Mouse (Mus musculus): ENCODE measurements around the gene Prss16. TPM values are rescaled to one million over a fixed set of nuclear protein-coding genes. Genes with fewer than 3 reads are reported as not detected.
"Not testable (repeated sequence)": the region's sequence is repeated elsewhere in the genome, so short reads cannot be mapped to it uniquely, and the experiment has no call there.

The Prss16 gene
- 0.09 and 167 TPM in 2 replicates for polyA plus RNA-seq (2015; fragmentation: Nextera tagmentation; extraction: Ambion mirVana)

DNA sequence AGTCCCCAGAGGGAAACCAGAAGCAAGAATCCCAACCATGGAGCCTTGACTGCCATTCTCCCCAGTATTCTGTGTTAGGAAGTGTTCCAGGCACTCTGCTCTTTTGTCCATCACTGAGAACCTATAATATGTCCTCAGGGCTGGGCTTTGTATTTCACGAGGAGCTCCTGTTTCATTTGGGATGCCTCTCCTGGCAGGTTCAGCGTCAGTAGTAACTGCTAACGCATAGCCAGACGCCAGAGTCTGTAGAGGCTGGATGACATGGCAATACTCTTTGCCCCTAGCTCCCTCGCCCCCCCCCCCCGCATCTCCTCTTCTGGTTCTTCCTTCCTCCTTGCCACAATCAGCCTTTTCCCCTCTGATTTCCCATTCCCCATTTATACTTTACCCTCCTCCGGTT, at the start of gene Prss16:
Gene Prss16, minus strand, starts transcription at position 101 of the 400 bp plus-strand sequence.
- H3K4me1 ChIP-seq, result peaks cover 17% of the 10 kb centered on the region
- no peaks in the 10 kb centered on the region for H3K9me3 ChIP-seq (replicated peaks)
- no peak within 1 kb of the TSS for H3K9ac ChIP-seq (replicated peaks)
- no peak within 1 kb of the TSS for H3K4me3 ChIP-seq (replicated peaks)
- WGBS, result 23% methylated on average over 6 of the region's 7 CpGs
- no peaks in the 10 kb centered on the region for H3K36me3 ChIP-seq
- no peak for ATAC-seq (ENCODE audit: low FRiP score)
- H3K4me2 ChIP-seq, result no peak within 1 kb of the TSS
- H3K27me3 ChIP-seq (replicated peaks), result peaks cover 92% of the 10 kb centered on the region
- H3K27ac ChIP-seq (replicated peaks), result no peak within 1 kb of the TSS

DNA sequence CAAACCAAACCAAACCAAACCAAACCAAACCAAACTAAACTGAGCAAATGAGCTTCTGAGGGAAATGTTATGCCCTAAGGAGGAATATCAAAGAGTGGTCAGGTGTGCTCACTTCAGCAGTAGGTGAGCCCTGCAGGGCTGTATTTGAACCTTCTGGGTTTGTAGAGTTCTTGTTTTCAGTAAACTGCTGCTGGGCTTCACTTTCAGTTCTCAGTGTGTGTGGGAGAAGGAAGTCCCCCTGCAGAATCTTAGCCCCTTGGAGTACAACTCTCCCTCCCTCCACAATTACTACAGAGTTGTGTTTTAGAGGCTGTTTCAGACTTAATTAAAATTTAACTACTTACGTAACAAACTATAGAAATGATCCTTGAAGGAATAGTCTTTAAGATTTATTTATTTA, 44.2 kb upstream of the Prss16 start:
- Histone ChIP-seq H3K9ac (replicated peaks) (no peak overlapping the region), H3K4me2 (no peak overlapping the region), H3K27me3 (replicated peaks) (no peaks in the 10 kb centered on the region), H3K27ac (replicated peaks) (no peak overlapping the region), H3K9me3 (replicated peaks) (no peaks in the 10 kb centered on the region), H3K4me1 (peaks cover 4% of the 10 kb centered on the region; the same call in 1 of the 2 replicates), H3K36me3 (no peaks in the 10 kb centered on the region), H3K4me3 (replicated peaks) (no peak overlapping the region)
- WGBS, result 98% methylated on average over 1 of the region's 1 CpGs
- ATAC-seq (ENCODE audit: low FRiP score), result no peak

DNA sequence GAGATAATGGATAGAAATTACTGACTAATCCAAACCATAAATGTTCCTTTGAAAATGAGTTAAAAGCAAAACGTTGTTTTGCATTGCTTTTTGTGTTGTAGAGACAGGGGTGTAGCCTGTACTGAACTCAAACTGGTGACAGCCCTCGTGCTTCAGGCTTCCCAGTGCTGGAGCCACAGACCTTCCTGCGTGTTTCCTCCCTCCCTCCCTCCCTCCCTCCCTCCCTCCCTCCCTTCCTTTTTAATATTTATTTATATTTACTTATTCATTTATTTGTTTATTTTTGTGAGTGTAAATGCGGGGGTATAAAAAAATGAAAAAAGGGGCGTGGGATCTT, 41.9 kb upstream of the Prss16 start:
- H3K27ac ChIP-seq (replicated peaks), result peak overlapping the region; percentile 87
- WGBS, result 16% methylated on average over 5 of the region's 5 CpGs
- peak overlapping the region; percentile 61 for H3K4me2 ChIP-seq
- no peaks in the 10 kb centered on the region for H3K9me3 ChIP-seq (replicated peaks)
- H3K4me1 ChIP-seq, result peaks cover 4% of the 10 kb centered on the region; the same call in 1 of the 2 replicates
- no peaks in the 10 kb centered on the region for H3K36me3 ChIP-seq
- H3K27me3 ChIP-seq (replicated peaks), result no peaks in the 10 kb centered on the region
- ATAC-seq (ENCODE audit: low FRiP score), result peak; percentile 60; the same call in 1 of the 2 replicates
- H3K4me3 ChIP-seq (replicated peaks), result peak overlapping the region; percentile 50
- H3K9ac ChIP-seq (replicated peaks), result peak overlapping the region; percentile 63

GRCm38 (mm10) chr13:22050591-22051522, 41.3 kb upstream of the Prss16 start:
- Histone ChIP-seq H3K4me1 (peaks cover 4% of the 10 kb centered on the region; the same call in 1 of the 2 replicates), H3K9ac (replicated peaks) (peak overlapping the region; percentile 63), H3K4me2 (peak overlapping the region; percentile 61), H3K4me3 (replicated peaks) (peak overlapping the region; percentile 50), H3K27me3 (replicated peaks) (no peaks in the 10 kb centered on the region), H3K36me3 (no peaks in the 10 kb centered on the region), H3K9me3 (replicated peaks) (no peaks in the 10 kb centered on the region), H3K27ac (replicated peaks) (peak overlapping the region; percentile 87)
- under 1% methylated on average over 51 of the region's 52 CpGs for WGBS
- peak; percentile 96 for ATAC-seq (ENCODE audit: low FRiP score)

GRCm38 (mm10) chr13:22049737-22050440, 40.3 kb upstream of the Prss16 start:
- peaks cover 4% of the 10 kb centered on the region; the same call in 1 of the 2 replicates for H3K4me1 ChIP-seq
- H3K9me3 ChIP-seq (replicated peaks), result no peaks in the 10 kb centered on the region
- peak; percentile 38 for ATAC-seq (ENCODE audit: low FRiP score)
- H3K36me3 ChIP-seq, result no peaks in the 10 kb centered on the region
- peak overlapping the region; percentile 87 for H3K27ac ChIP-seq (replicated peaks)
- H3K9ac ChIP-seq (replicated peaks), result peak overlapping the region; percentile 63
- H3K27me3 ChIP-seq (replicated peaks), result no peaks in the 10 kb centered on the region
- peak overlapping the region; percentile 61 for H3K4me2 ChIP-seq
- H3K4me3 ChIP-seq (replicated peaks), result peak overlapping the region; percentile 50
- under 1% methylated on average over 14 of the region's 14 CpGs for WGBS

DNA sequence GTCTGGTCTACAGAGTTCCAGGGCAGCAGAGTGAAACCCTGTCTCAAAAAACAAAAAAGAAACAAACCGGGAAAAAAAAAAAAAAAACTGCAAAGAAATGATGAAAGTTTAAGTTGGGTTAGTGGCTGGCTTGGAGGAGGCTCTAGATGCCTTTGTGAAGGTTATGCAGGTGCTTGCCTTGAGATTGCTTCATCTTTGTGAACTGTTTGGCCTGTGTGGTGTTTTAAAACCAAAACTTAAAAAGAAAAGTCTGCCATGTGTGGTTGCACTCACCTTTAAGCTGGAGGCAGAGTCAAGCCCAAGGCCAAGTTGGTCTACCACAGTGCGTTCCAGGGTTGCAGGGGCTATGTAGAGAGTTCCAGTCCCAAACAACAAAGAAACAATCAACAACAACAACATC, 39.5 kb upstream of the Prss16 start:
- Histone ChIP-seq H3K4me3 (replicated peaks) (no peak overlapping the region), H3K36me3 (no peaks in the 10 kb centered on the region), H3K4me2 (no peak overlapping the region), H3K27ac (replicated peaks) (no peak overlapping the region), H3K27me3 (replicated peaks) (no peaks in the 10 kb centered on the region), H3K9ac (replicated peaks) (no peak overlapping the region), H3K9me3 (replicated peaks) (no peaks in the 10 kb centered on the region), H3K4me1 (peaks cover 5% of the 10 kb centered on the region)
- no peak for ATAC-seq (ENCODE audit: low FRiP score)
- 84% methylated on average over 2 of the region's 2 CpGs for WGBS

- no peak for ATAC-seq (ENCODE audit: low FRiP score)
- no peak overlapping the region for H3K27ac ChIP-seq (replicated peaks)
- no peak overlapping the region for H3K9ac ChIP-seq (replicated peaks)
- no peaks in the 10 kb centered on the region for H3K27me3 ChIP-seq (replicated peaks)
- H3K4me1 ChIP-seq, result peaks cover 21% of the 10 kb centered on the region
- 66% methylated on average over 2 of the region's 2 CpGs for WGBS
- H3K9me3 ChIP-seq (replicated peaks), result no peaks in the 10 kb centered on the region
- no peak overlapping the region for H3K4me3 ChIP-seq (replicated peaks)
- H3K36me3 ChIP-seq, result no peaks in the 10 kb centered on the region
- H3K4me2 ChIP-seq, result no peak overlapping the region
Observed at GRCm38 (mm10) chr13:22045311-22045710, 35.8 kb upstream of the Prss16 start.

GRCm38 (mm10) chr13:22044432-22045155, 35.1 kb upstream of the Prss16 start:
- no peak for ATAC-seq (ENCODE audit: low FRiP score)
- Histone ChIP-seq H3K27me3 (replicated peaks) (no peaks in the 10 kb centered on the region), H3K9ac (replicated peaks) (no peak overlapping the region), H3K27ac (replicated peaks) (no peak overlapping the region), H3K36me3 (no peaks in the 10 kb centered on the region), H3K4me3 (replicated peaks) (no peak overlapping the region), H3K9me3 (replicated peaks) (no peaks in the 10 kb centered on the region), H3K4me1 (peaks cover 24% of the 10 kb centered on the region), H3K4me2 (no peak overlapping the region)
- WGBS, result 89% methylated on average over 6 of the region's 6 CpGs

GRCm38 (mm10) chr13:22043503-22044431, 34.2 kb upstream of the Prss16 start:
- ATAC-seq (ENCODE audit: low FRiP score), result peak; percentile 10
- Histone ChIP-seq H3K4me2 (peak overlapping the region; percentile 78), H3K9ac (replicated peaks) (peak overlapping the region; percentile 47), H3K4me1 (peaks cover 24% of the 10 kb centered on the region), H3K27ac (replicated peaks) (peak overlapping the region; percentile 84), H3K36me3 (no peaks in the 10 kb centered on the region), H3K4me3 (replicated peaks) (peak overlapping the region; percentile 44), H3K27me3 (replicated peaks) (no peaks in the 10 kb centered on the region), H3K9me3 (replicated peaks) (no peaks in the 10 kb centered on the region)
- WGBS, result 1% methylated on average over 13 of the region's 14 CpGs

DNA sequence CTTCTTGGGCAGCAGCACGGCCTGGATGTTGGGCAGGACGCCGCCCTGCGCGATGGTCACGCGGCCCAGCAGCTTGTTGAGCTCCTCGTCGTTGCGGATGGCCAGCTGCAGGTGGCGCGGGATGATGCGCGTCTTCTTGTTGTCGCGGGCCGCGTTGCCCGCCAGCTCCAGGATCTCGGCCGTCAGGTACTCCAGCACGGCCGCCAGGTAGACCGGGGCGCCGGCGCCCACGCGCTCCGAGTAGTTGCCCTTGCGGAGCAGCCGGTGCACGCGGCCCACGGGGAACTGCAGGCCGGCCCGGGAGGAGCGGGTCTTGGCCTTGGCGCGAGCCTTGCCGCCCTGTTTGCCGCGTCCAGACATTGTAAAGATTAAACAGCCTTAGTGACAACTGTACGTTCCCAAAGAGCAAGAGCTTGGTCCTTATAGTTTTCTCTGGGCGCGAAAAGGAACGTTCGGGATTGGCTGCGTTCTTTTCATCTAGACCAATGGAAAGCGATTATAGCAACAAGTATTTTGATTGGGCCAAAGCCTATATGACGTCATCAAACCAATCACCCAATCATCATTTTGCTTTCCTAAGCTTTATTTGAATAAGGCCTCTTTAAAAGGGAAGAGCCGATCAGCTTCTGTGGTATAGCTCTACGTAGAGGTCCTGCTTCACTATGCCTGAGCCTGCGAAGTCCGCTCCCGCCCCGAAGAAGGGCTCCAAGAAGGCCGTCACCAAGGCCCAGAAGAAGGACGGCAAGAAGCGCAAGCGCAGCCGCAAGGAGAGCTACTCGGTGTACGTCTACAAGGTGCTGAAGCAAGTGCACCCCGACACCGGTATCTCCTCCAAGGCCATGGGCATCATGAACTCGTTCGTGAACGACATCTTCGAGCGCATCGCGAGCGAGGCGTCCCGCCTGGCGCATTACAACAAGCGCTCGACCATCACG, 33.3 kb upstream of the Prss16 start, which contains the start of the genes Hist1h2ag and Hist1h2bj:
Gene Hist1h2ag, minus strand, starts transcription at position 377 of the 935 bp plus-strand sequence.
Gene Hist1h2bj, plus strand, starts transcription at position 647 of the 935 bp plus-strand sequence.
- not testable (repeated sequence) for H3K36me3 ChIP-seq; H3K9me3 ChIP-seq (replicated peaks); H3K27me3 ChIP-seq (replicated peaks)
- peaks cover 24% of the 10 kb centered on the region for H3K4me1 ChIP-seq
- H3K4me2 ChIP-seq, result peak within 1 kb of the TSS; percentile 78
- peak within 1 kb of the TSS; percentile 84 for H3K27ac ChIP-seq (replicated peaks)
- 0% methylated on average over 42 of the region's 80 CpGs for whole genome bisulfite sequencing
- H3K4me3 ChIP-seq (replicated peaks), result peak within 1 kb of the TSS; percentile 44
- peak; percentile 92 for ATAC-seq (ENCODE audit: low FRiP score)
- H3K9ac ChIP-seq (replicated peaks), result peak within 1 kb of the TSS; percentile 47
